Mouse (Mus musculus): ENCODE data around the gene Uvrag.

- no peak for TF ChIP-seq CTCF (IDR thresholded peaks at IDR 0.05; ENCODE audit: borderline replicate concordance, control insufficient read depth, extremely low read depth, insufficient read depth, low read length, poor library complexity)
- TF ChIP-seq POLR2A (IDR thresholded peaks at IDR 0.05; ENCODE audit: control insufficient read depth, extremely low read depth, insufficient read depth, low read length, poor library complexity): no peak
These were observed 33.1 kb upstream of the Uvrag start for GRCm38 (mm10) chr7:99174006-99174405.

Data from thymus, adult 2 months (tissue).